Mouse (Mus musculus) liver, embryonic 16.5 days (tissue): ENCODE measurements around the gene Lemd1. TPM values are rescaled to one million over a fixed set of nuclear protein-coding genes. Genes with fewer than 3 reads are reported as not detected.
"Not testable (repeated sequence)": the region's sequence is repeated elsewhere in the genome, so short reads cannot be mapped to it uniquely, and the experiment has no call there.

ENCODE experiments used
- ATAC-seq: fragments of 200-750 bp; cut with Nextera tagmentation; 2 replicates; pipeline ENCODE4 v1.8.0; 2017; ENCODE audit warnings: low read depth, mild to moderate bottlenecking, moderate number of reproducible peaks, moderate library complexity
- H3K27ac ChIP-seq: fragments of 300-500 bp; sonication (generic); 2 replicates; pipeline ENCODE4 v1.5.1; 2014; ENCODE audit warnings: mild to moderate bottlenecking, low read length
- H3K27me3 ChIP-seq: fragments of 300-500 bp; sonication (generic); 2 replicates; pipeline ENCODE4 v1.6.1; 2014; ENCODE audit warnings: low read depth, low read length, mixed read lengths; ENCODE audit not compliant: control insufficient read depth, insufficient read depth
- H3K36me3 ChIP-seq: fragments of 300-500 bp; sonication (generic); 2 replicates; pipeline ENCODE4 v1.6.1; 2014; ENCODE audit warnings: mild to moderate bottlenecking; ENCODE audit not compliant: control insufficient read depth, insufficient read depth
- H3K4me1 ChIP-seq: fragments of 300-500 bp; sonication (generic); 2 replicates; pipeline ENCODE4 v1.6.1; 2014; ENCODE audit warnings: low read depth, low read length, mixed read lengths; ENCODE audit not compliant: control insufficient read depth
- H3K4me2 ChIP-seq: fragments of 300-500 bp; sonication (generic); 2 replicates; pipeline ENCODE4 v1.6.1; 2014; ENCODE audit warnings: low read depth, low read length, mixed read lengths
- H3K4me3 ChIP-seq: fragments of 300-500 bp; sonication (generic); 2 replicates; pipeline ENCODE4 v1.5.1; 2014; ENCODE audit warnings: low read depth, mild to moderate bottlenecking, low read length
- H3K9ac ChIP-seq: fragments of 300-500 bp; sonication (generic); 2 replicates; pipeline ENCODE4 v1.6.1; 2014; ENCODE audit warnings: low read depth, low read length
- H3K9me3 ChIP-seq: fragments of 300-500 bp; sonication (generic); replicated peaks from 2 replicates; pipeline ENCODE4 v1.6.1; 2016; ENCODE audit warnings: low read length; ENCODE audit not compliant: control insufficient read depth
- WGBS: fragments of 180-500 bp; shearing (Covaris S2); extraction: QIAGEN DNeasy Blood & Tissue Kit; methylation state at CpG from one replicate; pipeline ENCODE4 v1.1.7; 2014; ENCODE audit not compliant: insufficient replicate concordance; 5-methylcytosine and 5-hydroxymethylcytosine counted together
- polyA plus RNA-seq: library from polyadenylated mRNA; unstranded; fragments of >200 nt; fragmentation: Nextera tagmentation; extraction: Ambion mirVana; gene quantifications from 2 replicates; pipeline ENCODE4 v1.2.1, GENCODE M21; 2015

Gene Lemd1
- polyA plus RNA-seq, 1 experiment from 2014 or later: not detected

- no peak for ATAC-seq
- Histone ChIP-seq H3K9ac (no peak overlapping the region), H3K4me3 (no peak overlapping the region), H3K27ac (no peak overlapping the region), H3K36me3 (no peaks in the 10 kb centered on the region), H3K4me1 (peaks cover 17% of the 10 kb centered on the region), H3K4me2 (no peak overlapping the region), H3K27me3 (no peaks in the 10 kb centered on the region), H3K9me3 (no peaks in the 10 kb centered on the region)
- WGBS: 44% methylated on average over 8 of the region's 8 CpGs
Observed at GRCm38 (mm10) chr1:132266791-132267557, 75.7 kb downstream of the Lemd1 start.

DNA sequence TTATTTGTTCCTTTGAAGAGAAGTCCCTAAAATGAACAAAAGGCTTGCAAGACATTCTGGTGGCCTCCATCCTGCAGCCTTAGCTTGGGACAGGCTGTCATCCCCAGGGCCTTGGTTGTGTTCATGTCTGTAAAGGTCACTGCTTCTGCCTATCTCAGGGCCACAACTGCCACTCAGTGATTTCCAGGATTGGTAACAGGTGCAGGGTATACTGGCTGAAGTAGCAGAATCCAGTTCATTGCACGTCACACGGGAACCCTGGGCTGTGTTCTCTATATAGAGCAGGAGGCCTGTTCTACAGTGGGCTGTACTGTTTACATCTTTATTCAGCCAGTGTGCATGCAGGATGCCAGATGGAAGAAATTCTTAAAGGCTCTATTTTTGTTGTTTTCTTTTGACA, 76.7 kb downstream of the Lemd1 start:
- ATAC-seq: no peak
- WGBS: 69% methylated on average over 2 of the region's 2 CpGs
- H3K27ac ChIP-seq: no peak overlapping the region

GRCm38 (mm10) chr1:132268418-132269060, 77.3 kb downstream of the Lemd1 start:
- Histone ChIP-seq H3K27ac (no peak overlapping the region), H3K9me3 (no peaks in the 10 kb centered on the region), H3K4me3 (no peak overlapping the region), H3K36me3 (no peaks in the 10 kb centered on the region), H3K9ac (no peak overlapping the region), H3K4me2 (no peak overlapping the region), H3K27me3 (no peaks in the 10 kb centered on the region), H3K4me1 (peaks cover 17% of the 10 kb centered on the region)
- ATAC-seq: no peak
- 56% methylated on average over 7 of the region's 7 CpGs for WGBS

More for the DNA sequence above, 76.7 kb downstream of the Lemd1 start:
- Histone ChIP-seq H3K36me3 (no peaks in the 10 kb centered on the region), H3K4me1 (peaks cover 17% of the 10 kb centered on the region), H3K4me2 (no peak overlapping the region), H3K27me3 (no peaks in the 10 kb centered on the region), H3K9ac (no peak overlapping the region), H3K9me3 (no peaks in the 10 kb centered on the region), H3K4me3 (no peak overlapping the region)

DNA sequence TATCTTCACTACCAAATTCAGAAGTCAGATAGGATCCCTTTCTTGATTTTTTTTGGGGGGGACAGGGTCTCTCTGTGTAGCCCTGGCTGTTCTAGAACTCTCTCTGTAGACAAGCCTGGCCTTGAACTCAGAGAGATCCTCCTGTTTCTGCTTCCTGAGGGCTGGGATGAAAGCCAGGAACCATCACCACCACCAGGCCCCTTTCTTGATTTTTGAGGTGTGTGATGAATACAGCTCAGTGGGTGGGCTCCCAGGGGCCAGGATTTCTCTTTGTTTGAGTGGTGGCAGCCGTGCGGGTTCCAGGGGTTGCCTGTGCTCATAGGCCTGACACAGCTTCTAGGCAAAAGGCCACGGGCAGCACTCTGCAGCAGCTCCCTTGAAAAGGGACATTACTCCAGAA, 80.0 kb downstream of the Lemd1 start:
- Histone ChIP-seq H3K36me3 (no peaks in the 10 kb centered on the region), H3K27me3 (no peaks in the 10 kb centered on the region), H3K4me2 (no peak overlapping the region), H3K9me3 (no peaks in the 10 kb centered on the region), H3K9ac (no peak overlapping the region), H3K27ac (no peak overlapping the region), H3K4me3 (no peak overlapping the region), H3K4me1 (no peaks in the 10 kb centered on the region)
- no peak for ATAC-seq
- WGBS: 63% methylated on average over 3 of the region's 3 CpGs

GRCm38 (mm10) chr1:132276694-132277093, 85.5 kb downstream of the Lemd1 start:
- H3K9me3 ChIP-seq: no peaks in the 10 kb centered on the region
- 41% methylated on average over 3 of the region's 3 CpGs for WGBS

DNA sequence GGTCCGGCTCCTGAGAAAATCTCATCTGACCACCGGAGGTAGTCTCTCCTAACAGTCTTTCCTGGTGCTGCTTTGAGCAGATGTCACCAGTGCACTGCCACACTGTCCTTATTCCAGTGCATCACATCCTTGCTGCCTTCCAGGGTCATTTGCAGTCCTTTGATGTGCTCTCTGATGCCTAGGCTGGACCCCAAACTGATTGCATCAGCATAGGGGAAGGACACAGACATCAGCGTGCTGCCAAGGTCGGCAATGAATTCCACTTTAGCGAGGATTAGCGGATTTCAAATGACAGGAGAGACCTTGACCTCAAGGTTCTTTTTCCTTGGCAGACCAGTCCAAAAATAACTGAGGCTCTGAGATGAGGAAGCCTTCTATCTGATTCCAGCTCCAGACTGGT, 85.9 kb downstream of the Lemd1 start:
- H3K4me2 ChIP-seq: no peak overlapping the region
- no peaks in the 10 kb centered on the region for H3K4me1 ChIP-seq
- no peak overlapping the region for H3K9ac ChIP-seq
- H3K9me3 ChIP-seq: no peaks in the 10 kb centered on the region
- no peak overlapping the region for H3K4me3 ChIP-seq
- no peak overlapping the region for H3K27ac ChIP-seq
- H3K27me3 ChIP-seq: no peaks in the 10 kb centered on the region
- no peaks in the 10 kb centered on the region for H3K36me3 ChIP-seq
- 67% methylated on average over 6 of the region's 6 CpGs for WGBS
- no peak for ATAC-seq

More at GRCm38 (mm10) chr1:132276694-132277093, 85.5 kb downstream of the Lemd1 start:
- Histone ChIP-seq H3K27me3 (no peaks in the 10 kb centered on the region), H3K27ac (no peak overlapping the region), H3K4me3 (no peak overlapping the region), H3K36me3 (no peaks in the 10 kb centered on the region), H3K9ac (no peak overlapping the region), H3K4me1 (no peaks in the 10 kb centered on the region), H3K4me2 (no peak overlapping the region)
- no peak for ATAC-seq

DNA sequence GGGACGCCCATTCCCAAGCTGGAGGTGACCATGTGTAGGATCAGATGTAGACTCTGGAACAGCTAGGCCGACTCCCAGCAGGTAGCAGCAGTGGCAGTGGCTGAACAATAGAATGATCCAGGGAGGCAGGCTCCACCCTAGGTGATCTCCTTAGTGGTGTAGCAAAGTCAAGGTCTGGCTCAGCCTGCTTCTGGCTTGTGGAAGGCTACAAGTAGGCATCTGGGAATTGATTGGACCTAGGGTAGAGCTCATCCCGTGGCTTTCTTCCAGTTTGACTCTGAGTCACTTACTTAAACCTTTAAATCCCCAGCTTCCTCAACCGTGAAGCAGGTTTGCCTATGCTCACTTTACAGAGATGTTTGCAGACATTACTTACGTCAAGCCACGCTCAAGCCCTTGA, 89.4 kb downstream of the Lemd1 start:
- not testable (repeated sequence) for H3K9me3 ChIP-seq, ATAC-seq, H3K27ac ChIP-seq, H3K9ac ChIP-seq, H3K27me3 ChIP-seq, H3K4me3 ChIP-seq, H3K36me3 ChIP-seq, H3K4me2 ChIP-seq, H3K4me1 ChIP-seq
- WGBS: 61% methylated on average over 6 of the region's 6 CpGs

DNA sequence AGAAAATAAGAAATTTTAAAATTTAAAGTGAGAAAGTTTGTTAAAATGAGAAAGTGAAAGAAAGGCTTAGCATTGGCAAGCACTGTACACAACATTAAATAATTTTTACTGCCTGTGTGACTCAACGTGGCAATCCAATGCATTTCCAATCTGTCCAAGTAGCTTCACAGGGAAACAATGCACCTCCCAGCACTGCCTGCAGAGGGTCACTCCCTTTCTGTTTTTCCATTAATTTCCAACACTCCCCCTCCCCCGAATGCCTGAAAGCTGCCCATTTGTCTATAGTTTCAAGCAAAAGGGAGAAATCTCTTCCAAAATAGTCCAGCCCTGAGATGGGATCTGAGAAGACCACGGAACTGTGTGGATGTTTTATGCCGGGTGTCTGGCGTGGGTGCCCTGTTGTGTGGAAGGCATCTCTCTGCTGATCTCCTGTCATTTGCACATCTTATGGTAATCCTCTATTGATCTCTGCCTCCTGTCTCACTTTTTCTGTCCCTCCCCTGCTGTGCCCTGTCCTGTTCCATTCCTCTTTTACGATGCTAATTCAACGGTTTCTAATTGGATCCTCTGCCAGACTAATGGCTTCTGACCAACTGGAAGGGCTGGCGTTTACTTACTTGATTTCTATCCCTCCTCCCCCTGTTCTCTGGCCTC, 90.4 kb downstream of the Lemd1 start:
- Histone ChIP-seq H3K4me1 (no peaks in the 10 kb centered on the region), H3K36me3 (no peaks in the 10 kb centered on the region), H3K9me3 (no peaks in the 10 kb centered on the region), H3K4me2 (no peak overlapping the region), H3K27me3 (no peaks in the 10 kb centered on the region), H3K27ac (no peak overlapping the region), H3K4me3 (no peak overlapping the region), H3K9ac (no peak overlapping the region)
- WGBS: 42% methylated on average over 8 of the region's 8 CpGs
- no peak for ATAC-seq

DNA sequence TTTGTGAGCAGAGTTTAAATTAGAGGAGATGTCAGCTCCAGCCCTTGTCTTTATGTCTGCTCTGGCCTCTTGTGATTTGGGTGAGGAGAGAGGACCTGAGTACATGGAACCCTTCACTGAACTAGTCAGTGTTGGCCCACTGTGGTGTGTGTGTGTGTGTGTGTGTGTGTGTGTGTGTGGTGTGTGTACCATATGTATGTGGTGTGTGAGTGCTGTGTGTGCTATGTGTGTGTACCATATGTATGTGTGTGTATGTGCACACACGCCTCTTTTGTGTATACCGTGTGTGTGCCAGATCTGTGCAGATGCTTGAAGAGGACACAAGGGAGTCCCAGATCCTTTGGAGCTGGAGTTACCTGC, 90.9 kb downstream of the Lemd1 start:
- no peak for ATAC-seq
- H3K4me2 ChIP-seq: no peak overlapping the region
- H3K27ac ChIP-seq: no peak overlapping the region
- no peak overlapping the region for H3K4me3 ChIP-seq
- H3K36me3 ChIP-seq: no peaks in the 10 kb centered on the region
- no peaks in the 10 kb centered on the region for H3K4me1 ChIP-seq
- H3K9ac ChIP-seq: no peak overlapping the region
- no peaks in the 10 kb centered on the region for H3K27me3 ChIP-seq
- H3K9me3 ChIP-seq: no peaks in the 10 kb centered on the region
- WGBS: 65% methylated on average over 2 of the region's 2 CpGs
